Mouse (Mus musculus): ENCODE results near the gene Cacna1a. TPM values are rescaled to one million over a fixed set of nuclear protein-coding genes. Genes with fewer than 3 reads are reported as not detected.
"Not testable (repeated sequence)": the region's sequence is repeated elsewhere in the genome, so short reads cannot be mapped to it uniquely, and the experiment has no call there.

Cacna1a gene
- polyA plus RNA-seq, 1 experiment from 2014 or later, result 5.2 TPM

GRCm38 (mm10) chr8:84489223-84489622 lies 101.0 kb downstream of the Cacna1a start:
- Histone ChIP-seq H3K9ac (no peak overlapping the region), H3K4me1 (no peaks in the 10 kb centered on the region), H3K27me3 (no peaks in the 10 kb centered on the region), H3K27ac (no peak overlapping the region), H3K36me3 (no peaks in the 10 kb centered on the region), H3K9me3 (no peaks in the 10 kb centered on the region), H3K4me3 (no peak overlapping the region), H3K4me2 (no peak overlapping the region)
- no peak for ATAC-seq (ENCODE audit: insufficient number of reproducible peaks, low FRiP score, low TSS enrichment, low read depth)
- 65% methylated on average over 3 of the region's 3 CpGs for WGBS

DNA sequence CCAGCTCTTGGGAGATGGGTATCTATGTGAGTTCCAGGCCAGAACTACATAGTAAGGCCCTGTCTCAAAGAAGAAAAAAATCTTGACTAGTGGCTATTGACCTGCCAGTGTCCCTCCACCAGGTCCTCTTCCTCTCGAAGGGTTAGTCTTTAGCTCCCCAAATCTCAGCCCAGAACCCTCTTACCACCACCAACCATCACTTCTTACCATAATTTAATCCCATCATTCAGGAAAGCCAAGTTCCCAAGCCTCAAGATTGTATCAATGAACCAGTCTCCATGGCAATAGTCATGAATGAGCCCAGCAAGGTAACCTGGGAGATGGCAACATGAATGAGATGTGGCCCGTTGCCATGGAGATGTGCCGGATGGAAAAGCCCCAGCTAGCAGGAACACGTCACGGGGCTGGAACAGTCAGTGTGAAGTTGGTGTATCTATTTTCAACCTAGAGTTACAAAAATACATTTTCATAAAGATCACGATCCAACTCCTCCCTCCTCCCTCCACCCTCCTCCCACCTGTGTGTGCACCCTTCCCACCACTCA lies 106.4 kb downstream of the Cacna1a start:
- no peaks in the 10 kb centered on the region for H3K9me3 ChIP-seq
- no peaks in the 10 kb centered on the region for H3K4me1 ChIP-seq
- H3K9ac ChIP-seq, result no peak overlapping the region
- no peaks in the 10 kb centered on the region for H3K36me3 ChIP-seq
- no peak overlapping the region for H3K27ac ChIP-seq
- no peak overlapping the region for H3K4me2 ChIP-seq
- H3K4me3 ChIP-seq, result no peak overlapping the region
- 76% methylated on average over 6 of the region's 6 CpGs for WGBS
- H3K27me3 ChIP-seq, result no peaks in the 10 kb centered on the region
- no peak for ATAC-seq (ENCODE audit: insufficient number of reproducible peaks, low FRiP score, low TSS enrichment, low read depth)

DNA sequence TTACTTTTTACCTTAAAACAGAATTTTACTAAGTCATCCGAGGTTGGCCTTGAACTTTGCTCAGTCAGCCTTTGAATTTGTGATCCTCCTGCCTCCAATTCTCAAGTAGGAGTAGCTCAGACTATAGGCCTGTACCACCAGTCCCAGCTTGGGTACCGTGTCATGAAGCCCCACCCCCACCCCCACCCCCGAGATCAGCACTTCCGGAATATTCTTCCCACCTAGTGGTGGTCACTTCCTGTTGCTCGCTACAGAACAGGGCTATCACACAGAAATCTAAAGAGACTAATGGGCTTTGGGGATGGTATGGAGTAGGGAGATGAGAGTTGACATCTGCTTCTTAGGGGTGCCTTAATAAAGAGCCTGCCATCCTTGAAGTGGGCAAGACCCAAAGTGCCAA lies 112.9 kb downstream of the Cacna1a start:
- ATAC-seq (ENCODE audit: insufficient number of reproducible peaks, low FRiP score, low TSS enrichment, low read depth), result no peak
- Histone ChIP-seq H3K27me3 (no peaks in the 10 kb centered on the region), H3K9ac (no peak overlapping the region), H3K4me1 (no peaks in the 10 kb centered on the region), H3K27ac (no peak overlapping the region), H3K36me3 (no peaks in the 10 kb centered on the region), H3K9me3 (no peaks in the 10 kb centered on the region), H3K4me3 (no peak overlapping the region), H3K4me2 (no peak overlapping the region)
- WGBS, result 70% methylated on average over 5 of the region's 5 CpGs

DNA sequence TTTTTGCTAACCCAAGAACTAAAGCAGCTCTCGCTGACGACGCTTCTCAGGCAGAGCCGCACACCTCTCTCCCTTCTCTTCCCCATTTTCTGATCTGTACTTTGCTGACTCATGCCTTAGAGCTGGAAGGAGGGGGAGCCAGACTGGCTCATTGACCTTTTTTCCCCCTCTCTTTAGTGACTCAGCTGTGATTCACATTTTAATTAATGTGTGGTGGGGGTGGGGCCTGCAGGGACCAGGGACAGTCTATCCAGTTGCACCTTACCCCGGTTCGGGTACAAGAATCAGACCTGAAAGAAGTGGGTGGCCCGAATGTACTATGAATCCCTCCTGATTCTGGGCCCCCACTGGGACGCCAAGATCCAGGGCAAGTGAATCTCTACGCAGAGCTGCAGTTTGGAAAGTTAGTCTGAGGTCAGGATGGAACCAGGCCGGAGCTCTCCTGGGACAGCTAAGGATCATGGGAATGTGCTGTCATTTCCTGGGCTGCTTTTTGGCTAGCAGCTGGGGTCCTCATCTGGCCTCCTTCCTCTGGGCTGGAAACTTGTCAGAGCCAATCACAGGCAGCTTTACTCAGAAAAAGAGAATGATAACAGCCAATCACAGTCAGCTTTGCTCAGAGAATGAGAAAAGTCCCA lies 113.5 kb downstream of the Cacna1a start:
- Histone ChIP-seq H3K4me2 (no peak overlapping the region), H3K27me3 (no peaks in the 10 kb centered on the region), H3K27ac (no peak overlapping the region), H3K4me1 (no peaks in the 10 kb centered on the region), H3K9ac (no peak overlapping the region), H3K36me3 (no peaks in the 10 kb centered on the region), H3K4me3 (no peak overlapping the region), H3K9me3 (no peaks in the 10 kb centered on the region)
- no peak for ATAC-seq (ENCODE audit: insufficient number of reproducible peaks, low FRiP score, low TSS enrichment, low read depth)
- WGBS, result 71% methylated on average over 10 of the region's 10 CpGs

GRCm38 (mm10) chr8:84502638-84503037 lies 114.4 kb downstream of the Cacna1a start:
- Histone ChIP-seq H3K27me3 (no peaks in the 10 kb centered on the region), H3K36me3 (no peaks in the 10 kb centered on the region), H3K4me1 (no peaks in the 10 kb centered on the region), H3K27ac (no peak overlapping the region), H3K9ac (no peak overlapping the region), H3K9me3 (no peaks in the 10 kb centered on the region), H3K4me2 (no peak overlapping the region), H3K4me3 (no peak overlapping the region)
- no peak for ATAC-seq (ENCODE audit: insufficient number of reproducible peaks, low FRiP score, low TSS enrichment, low read depth)
- WGBS, result 86% methylated on average over 4 of the region's 4 CpGs

- no peak for ATAC-seq (ENCODE audit: insufficient number of reproducible peaks, low FRiP score, low TSS enrichment, low read depth)
- H3K27ac ChIP-seq, result no peak overlapping the region
- no peaks in the 10 kb centered on the region for H3K9me3 ChIP-seq
- no peaks in the 10 kb centered on the region for H3K36me3 ChIP-seq
- H3K27me3 ChIP-seq, result no peaks in the 10 kb centered on the region
- no peak overlapping the region for H3K9ac ChIP-seq
- no peak overlapping the region for H3K4me2 ChIP-seq
- no peaks in the 10 kb centered on the region for H3K4me1 ChIP-seq
- 74% methylated on average over 5 of the region's 5 CpGs for WGBS
- H3K4me3 ChIP-seq, result no peak overlapping the region
Observed at GRCm38 (mm10) chr8:84507220-84507619, 119.0 kb downstream of the Cacna1a start.

GRCm38 (mm10) chr8:84509764-84510163 lies 121.5 kb downstream of the Cacna1a start:
- H3K9me3 ChIP-seq; H3K27ac ChIP-seq; H3K4me3 ChIP-seq; ATAC-seq (ENCODE audit: insufficient number of reproducible peaks, low FRiP score, low TSS enrichment, low read depth); H3K36me3 ChIP-seq; H3K9ac ChIP-seq; H3K27me3 ChIP-seq; H3K4me2 ChIP-seq; H3K4me1 ChIP-seq: not testable (repeated sequence)
- WGBS, result 83% methylated on average over 6 of the region's 6 CpGs

GRCm38 (mm10) chr8:84511621-84512020 lies 123.4 kb downstream of the Cacna1a start:
- H3K27ac ChIP-seq, result no peak overlapping the region
- H3K9me3 ChIP-seq, result no peaks in the 10 kb centered on the region
- 87% methylated on average over 13 of the region's 13 CpGs for WGBS
- H3K36me3 ChIP-seq, result no peaks in the 10 kb centered on the region
- no peaks in the 10 kb centered on the region for H3K4me1 ChIP-seq
- no peak overlapping the region for H3K4me2 ChIP-seq
- no peak for ATAC-seq (ENCODE audit: insufficient number of reproducible peaks, low FRiP score, low TSS enrichment, low read depth)
- H3K4me3 ChIP-seq, result no peak overlapping the region
- H3K9ac ChIP-seq, result no peak overlapping the region
- no peaks in the 10 kb centered on the region for H3K27me3 ChIP-seq

DNA sequence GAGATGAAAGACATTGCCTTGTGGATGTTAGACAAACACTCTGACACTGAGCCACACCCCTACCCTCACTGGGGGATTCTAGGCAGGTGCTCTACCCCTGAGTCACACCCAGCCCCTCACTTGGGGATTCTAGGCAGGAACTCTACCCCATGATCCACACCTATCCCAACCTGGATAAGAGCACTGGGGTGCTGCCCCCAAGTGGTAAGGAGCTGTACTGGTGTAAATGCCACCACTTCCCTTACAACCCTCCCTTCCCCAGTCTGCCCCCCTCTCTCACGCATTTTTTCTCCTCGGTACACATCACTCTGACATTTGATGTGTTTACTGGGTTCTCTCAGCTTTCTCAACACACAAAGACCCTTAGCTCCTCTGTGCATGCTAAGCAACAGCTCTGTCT lies 125.5 kb downstream of the Cacna1a start:
- Histone ChIP-seq H3K4me2 (no peak overlapping the region), H3K27ac (no peak overlapping the region), H3K27me3 (no peaks in the 10 kb centered on the region), H3K9me3 (no peaks in the 10 kb centered on the region), H3K4me1 (no peaks in the 10 kb centered on the region), H3K4me3 (no peak overlapping the region), H3K36me3 (no peaks in the 10 kb centered on the region), H3K9ac (no peak overlapping the region)
- 20% methylated on average over 2 of the region's 2 CpGs for WGBS
- ATAC-seq (ENCODE audit: insufficient number of reproducible peaks, low FRiP score, low TSS enrichment, low read depth), result no peak

DNA sequence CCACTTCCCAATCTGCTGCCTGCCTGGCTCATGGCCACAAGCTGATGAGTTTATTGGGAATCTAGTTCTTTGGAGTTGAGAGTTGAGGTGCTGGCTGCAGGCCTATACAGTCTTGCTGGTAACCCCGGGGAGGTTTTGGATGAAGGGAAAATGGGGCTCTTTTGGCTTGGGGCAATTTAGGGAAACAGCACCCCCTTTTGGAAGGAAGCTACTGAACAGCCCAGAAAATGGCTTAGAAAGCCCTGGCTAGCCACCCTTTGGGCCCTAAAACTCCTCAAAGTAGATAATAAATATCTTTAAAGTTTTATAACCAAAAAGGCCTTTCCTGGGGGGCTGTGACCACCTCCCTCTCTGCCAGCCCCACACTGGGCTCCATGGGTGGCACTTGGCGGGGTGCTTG lies 129.9 kb downstream of the Cacna1a start:
- Histone ChIP-seq H3K36me3 (no peaks in the 10 kb centered on the region), H3K4me3 (no peak overlapping the region), H3K27ac (no peak overlapping the region), H3K9me3 (no peaks in the 10 kb centered on the region), H3K9ac (no peak overlapping the region), H3K4me1 (no peaks in the 10 kb centered on the region), H3K4me2 (no peak overlapping the region), H3K27me3 (no peaks in the 10 kb centered on the region)
- WGBS, result 62% methylated on average over 2 of the region's 2 CpGs
- no peak for ATAC-seq (ENCODE audit: insufficient number of reproducible peaks, low FRiP score, low TSS enrichment, low read depth)

DNA sequence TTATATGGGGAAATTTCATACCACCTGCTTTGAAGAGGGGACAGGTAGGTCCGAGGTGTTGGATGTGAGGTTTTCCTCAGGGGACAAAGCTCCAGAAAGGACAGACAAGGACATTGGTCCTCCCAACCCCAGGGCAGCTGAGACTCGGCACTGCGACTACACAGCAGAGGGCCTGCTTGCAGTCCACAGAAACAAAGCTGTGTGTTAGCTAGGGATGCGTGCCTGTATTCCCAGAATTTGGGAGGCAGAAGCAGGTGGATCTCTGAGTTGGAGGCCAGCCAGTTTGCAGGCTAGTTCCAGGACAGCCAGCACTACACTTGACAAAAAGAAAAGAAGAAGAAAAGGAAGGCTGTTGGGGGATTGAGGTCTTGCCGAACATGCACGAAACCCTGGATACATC lies 130.5 kb downstream of the Cacna1a start:
- Histone ChIP-seq H3K36me3 (no peaks in the 10 kb centered on the region), H3K4me3 (no peak overlapping the region), H3K9ac (no peak overlapping the region), H3K4me2 (no peak overlapping the region), H3K27me3 (no peaks in the 10 kb centered on the region), H3K27ac (no peak overlapping the region), H3K9me3 (no peaks in the 10 kb centered on the region), H3K4me1 (no peaks in the 10 kb centered on the region)
- 86% methylated on average over 6 of the region's 6 CpGs for WGBS
- no peak for ATAC-seq (ENCODE audit: insufficient number of reproducible peaks, low FRiP score, low TSS enrichment, low read depth)

DNA sequence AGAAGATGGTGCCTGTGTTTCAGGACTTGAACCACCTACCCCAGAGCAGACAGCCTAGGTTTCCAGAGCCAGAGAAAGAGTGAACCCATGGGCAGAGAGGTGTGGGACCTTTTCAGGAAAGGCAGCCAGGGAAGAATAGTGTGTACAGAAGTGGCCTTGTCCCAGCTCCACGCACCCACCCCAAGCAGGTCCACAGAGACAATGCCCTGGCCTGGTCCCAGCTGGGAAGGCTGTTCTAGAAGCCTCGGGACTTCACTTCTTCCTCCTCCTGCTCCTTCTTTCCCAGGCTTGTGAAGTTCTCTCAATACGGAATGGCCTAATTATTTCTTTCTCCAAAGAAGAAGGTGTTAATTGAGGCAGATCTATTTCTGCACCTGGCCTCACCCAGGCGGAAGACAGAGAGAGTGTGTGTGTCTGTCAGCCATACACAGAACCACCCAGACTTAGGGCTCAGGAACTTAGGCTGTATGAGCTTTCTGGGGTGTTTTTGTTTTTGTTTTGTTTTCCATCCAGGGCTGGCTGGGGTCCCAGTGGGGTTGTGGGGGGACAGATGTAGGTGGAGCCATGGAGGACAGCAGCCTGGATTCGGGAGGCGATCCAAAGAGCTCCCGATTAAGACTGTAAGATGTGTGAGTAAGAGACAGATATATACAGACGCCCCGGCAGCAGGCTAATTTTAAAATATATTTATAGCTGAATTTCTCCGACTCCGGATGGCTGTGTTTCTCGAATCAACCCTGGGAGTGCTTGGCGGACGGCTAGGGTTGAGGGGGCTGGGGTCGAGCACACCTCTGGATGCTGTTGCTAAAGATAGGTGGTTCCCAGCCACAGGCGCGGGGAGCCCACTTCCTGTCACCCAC lies 131.8 kb downstream of the Cacna1a start:
- no peak for ATAC-seq (ENCODE audit: insufficient number of reproducible peaks, low FRiP score, low TSS enrichment, low read depth)
- Histone ChIP-seq H3K36me3 (no peaks in the 10 kb centered on the region), H3K4me1 (no peaks in the 10 kb centered on the region), H3K27me3 (no peaks in the 10 kb centered on the region), H3K4me2 (no peak overlapping the region), H3K27ac (no peak overlapping the region), H3K9ac (no peak overlapping the region), H3K9me3 (no peaks in the 10 kb centered on the region), H3K4me3 (no peak overlapping the region)
- 60% methylated on average over 17 of the region's 17 CpGs for WGBS

Measured in limb, embryonic 15.5 days (tissue).